Mouse (Mus musculus) cerebellum, adult 2 months (tissue): ENCODE data around the gene Rwdd3.

ENCODE experiments used
- CTCF ChIP-seq: fragments of 200-500 bp; IDR thresholded peaks from 2 replicates; pipeline ENCODE4 v1.5.1; 2011; ENCODE audit warnings: low read depth, mild to moderate bottlenecking, control low read depth, low read length, moderate library complexity, borderline replicate concordance; ENCODE audit not compliant: insufficient read depth
- POLR2A ChIP-seq: fragments of 200-500 bp; IDR thresholded peaks from 2 replicates; pipeline ENCODE4 v1.6.1; 2011; ENCODE audit warnings: low read length, control low read depth, borderline replicate concordance; ENCODE audit not compliant: insufficient read depth

GRCm38 (mm10) chr3:121156043-121156442, 15.5 kb downstream of the Rwdd3 start:
- TF ChIP-seq POLR2A (no peak), CTCF (no peak)
